Mouse (Mus musculus) adrenal gland, adult 18-20 months (tissue): ENCODE measurements around the gene Gmip. TPM values are rescaled to one million over a fixed set of nuclear protein-coding genes. Genes with fewer than 3 reads are reported as not detected.

Experiments used
- DNase-seq, 2 experiments: peaks; one replicate each; pipeline ENCODE4 v3.0.0; 2021 to 2022; ENCODE audit warnings: low spot score in 2 of 2
- total RNA-seq, 2 experiments: library from RNA; stranded (reverse); gene quantifications; 1 replicate in 1 of 2; 2 replicates in 1 of 2; pipeline ENCODE4 v1.2.3; 2021

The Gmip gene
- total RNA-seq, 2 experiments from 2014 or later: 8.3 to 10.6 TPM

GRCm38 (mm10) chr8:69802216-69802615 is 6.3 kb upstream of the Gmip start:
- DNase-seq: no peak

GRCm38 (mm10) chr8:69803366-69803765 is 5.1 kb upstream of the Gmip start:
- DNase-seq: no peak

GRCm38 (mm10) chr8:69804537-69804936 is 3.9 kb upstream of the Gmip start:
- no peak for DNase-seq

GRCm38 (mm10) chr8:69805086-69805485 is 3.4 kb upstream of the Gmip start:
- peak in 1 of 2 experiments; percentile 17 for DNase-seq

GRCm38 (mm10) chr8:69805491-69805890 is 3.0 kb upstream of the Gmip start:
- peak in 1 of 2 experiments; percentile 16 for DNase-seq

GRCm38 (mm10) chr8:69807236-69807635 is 1.2 kb upstream of the Gmip start:
- peak in 1 of 2 experiments; percentile 16 for DNase-seq

- DNase-seq: peak in 1 of 2 experiments; percentile 33
These were observed 455 bp downstream of the Gmip start for GRCm38 (mm10) chr8:69808864-69809403.

GRCm38 (mm10) chr8:69809820-69810219 is 1.3 kb downstream of the Gmip start:
- peak in 1 of 2 experiments; percentile 14 for DNase-seq

GRCm38 (mm10) chr8:69814881-69815280 is 6.4 kb downstream of the Gmip start:
- no peak for DNase-seq

- DNase-seq: no peak
These were observed 6.9 kb downstream of the Gmip start for GRCm38 (mm10) chr8:69815396-69815795.

GRCm38 (mm10) chr8:69820466-69820865 is 12.0 kb downstream of the Gmip start:
- DNase-seq: no peak

- peak in 1 of 2 experiments; percentile 37 for DNase-seq
These were observed 13.5 kb downstream of the Gmip start for GRCm38 (mm10) chr8:69821971-69822385.

- peak; percentile 52 to 63 for DNase-seq
These were observed 14.1 kb downstream of the Gmip start, which contains the start of gene Lpar2 for GRCm38 (mm10) chr8:69822386-69823191. Gene Lpar2, plus strand, starts transcription at chr8:69822429.

- no peak for DNase-seq
These were observed 17.9 kb downstream of the Gmip start for GRCm38 (mm10) chr8:69826371-69826770.

- peak; percentile 65 to 66 for DNase-seq
These were observed 23.9 kb downstream of the Gmip start, which contains the start of gene Pbx4 for GRCm38 (mm10) chr8:69832298-69832853. Gene Pbx4, plus strand, starts transcription at chr8:69832491.

GRCm38 (mm10) chr8:69837057-69837682 is 28.7 kb downstream of the Gmip start:
- DNase-seq: no peak

- no peak for DNase-seq
These were observed 38.9 kb downstream of the Gmip start for GRCm38 (mm10) chr8:69847167-69848065.

- peak in 1 of 2 experiments; percentile 21 for DNase-seq
These were observed 40.5 kb downstream of the Gmip start for GRCm38 (mm10) chr8:69848951-69849350.

- no peak for DNase-seq
These were observed 41.4 kb downstream of the Gmip start for GRCm38 (mm10) chr8:69849899-69850298.

GRCm38 (mm10) chr8:69850926-69851506 is 42.5 kb downstream of the Gmip start:
- no peak for DNase-seq
